Mouse (Mus musculus) olfactory bulb, adult 2 months (tissue): ENCODE results near the gene Cabp2. TPM values are rescaled to one million over a fixed set of nuclear protein-coding genes. Genes with fewer than 3 reads are reported as not detected.
"Not testable (repeated sequence)": the region's sequence is repeated elsewhere in the genome, so short reads cannot be mapped to it uniquely, and the experiment has no call there.

Experiments
- H3K27ac ChIP-seq: fragments of 200-500 bp; 2 replicates; pipeline ENCODE4 v1.5.1; 2012; ENCODE audit warnings: low read depth, low read length; ENCODE audit not compliant: insufficient read depth
- H3K4me1 ChIP-seq: fragments of 200-500 bp; 2 replicates; pipeline ENCODE4 v1.6.1; 2012; ENCODE audit warnings: low read length; ENCODE audit not compliant: control insufficient read depth, insufficient read depth
- H3K4me3 ChIP-seq: fragments of 200-500 bp; 2 replicates; pipeline ENCODE4 v1.5.1; 2012; ENCODE audit warnings: mild to moderate bottlenecking, low read depth, low read length, moderate library complexity; ENCODE audit not compliant: insufficient read depth
- CTCF ChIP-seq: fragments of 200-500 bp; IDR thresholded peaks from 2 replicates; pipeline ENCODE4 v1.5.1; 2012; ENCODE audit warnings: low read depth, mild to moderate bottlenecking, low read length, moderate library complexity; ENCODE audit not compliant: insufficient read depth
- POLR2A ChIP-seq: fragments of 200-500 bp; IDR thresholded peaks from 2 replicates; pipeline ENCODE4 v1.6.1; 2012; ENCODE audit warnings: mild to moderate bottlenecking, low read depth, low read length, moderate library complexity; ENCODE audit not compliant: insufficient read depth
- WGBS: fragments of 180-500 bp; shearing (Covaris S2); methylation state at CpG from one replicate; pipeline ENCODE4 v1.1.7; 2018; 5-methylcytosine and 5-hydroxymethylcytosine counted together
- polyA plus RNA-seq: library from polyadenylated mRNA; stranded (reverse); fragments of >200 nt; gene quantifications from 2 replicates; pipeline ENCODE4 v1.2.4, GENCODE M21; 2012; ENCODE audit warnings: low replicate concordance; ENCODE audit not compliant: missing spikeins, insufficient read depth, insufficient read length

Cabp2 gene
- polyA plus RNA-seq, result not detected in 2 replicates

DNA sequence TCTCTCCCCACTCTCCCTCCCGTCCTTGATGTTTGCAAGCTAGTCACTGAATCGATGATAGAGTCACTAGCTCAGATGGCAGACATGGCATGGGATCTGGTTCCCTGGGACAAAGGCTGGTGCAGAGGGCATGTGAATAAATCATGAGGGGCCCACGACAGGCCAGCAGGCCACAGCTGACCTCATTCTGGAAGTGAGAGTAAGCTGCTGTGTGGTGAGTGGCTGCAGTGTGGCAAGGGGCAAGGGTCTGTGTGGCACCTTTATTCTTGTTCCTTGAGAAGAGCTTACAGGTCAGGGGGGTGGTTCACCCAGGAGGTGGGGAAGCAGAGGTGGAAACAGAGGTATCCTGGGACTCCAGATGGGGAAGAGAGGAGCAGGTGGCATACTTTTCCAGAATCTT lies at the start of gene Cabp2:
TSS of gene Cabp2 (plus strand) at position 185 of the 400 bp plus-strand sequence.
- Histone ChIP-seq H3K27ac (no peak within 1 kb of the TSS), H3K4me3 (no peak within 1 kb of the TSS), H3K4me1 (no peaks in the 10 kb centered on the region; the same call in 1 of the 2 replicates)
- 60% methylated on average over 3 of the region's 3 CpGs for WGBS
- no peak for TF ChIP-seq POLR2A
- TF ChIP-seq CTCF, result no peak

DNA sequence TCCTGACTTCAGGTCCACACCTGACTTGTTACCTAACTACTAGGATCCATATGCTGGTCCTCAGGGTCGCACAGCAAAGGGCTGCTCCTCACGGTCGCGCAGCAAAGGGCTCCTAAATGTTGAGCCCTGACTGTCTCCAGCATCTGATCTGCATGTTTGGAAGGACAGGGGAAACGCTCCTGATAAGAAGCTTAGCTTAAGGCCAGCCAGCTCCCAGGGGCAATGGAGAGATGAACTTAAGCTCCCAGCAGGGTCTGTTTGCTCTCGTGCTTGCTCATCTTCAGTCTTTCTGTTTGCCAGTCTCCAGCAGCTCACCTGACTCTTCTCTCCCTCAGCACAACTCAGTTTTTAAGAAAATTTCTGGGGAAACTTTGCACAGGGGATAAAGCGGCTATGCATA lies 48.7 kb upstream of the Cabp2 start:
- TF ChIP-seq POLR2A (no peak), CTCF (no peak)

DNA sequence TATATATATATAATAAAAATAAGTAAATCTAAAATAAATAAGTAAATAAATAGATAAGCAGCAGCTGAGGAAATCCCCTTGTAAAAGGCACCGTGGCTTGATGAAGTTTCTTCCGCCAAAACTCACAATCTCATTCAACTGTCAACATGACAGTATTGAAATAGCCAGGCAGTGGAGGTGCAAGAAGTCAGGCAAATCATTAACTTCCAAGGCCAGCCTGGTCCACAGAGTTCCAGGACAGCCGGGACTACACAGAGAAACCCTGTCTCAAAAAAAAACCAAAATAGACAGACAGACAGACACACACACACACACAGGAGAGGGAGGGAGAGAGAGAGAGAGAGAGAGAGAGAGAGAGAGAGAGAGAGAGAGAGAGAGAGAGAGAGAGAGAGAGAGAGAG lies 48.1 kb upstream of the Cabp2 start:
- H3K27ac ChIP-seq, result no peak overlapping the region
- WGBS, result 80% methylated on average over 3 of the region's 3 CpGs
- H3K4me1 ChIP-seq, result peaks cover 9% of the 10 kb centered on the region
- TF ChIP-seq CTCF (no peak), POLR2A (no peak)
- H3K4me3 ChIP-seq, result no peak overlapping the region

More for the DNA sequence above, 48.7 kb upstream of the Cabp2 start:
- WGBS, result 66% methylated on average over 7 of the region's 7 CpGs
- H3K4me3 ChIP-seq, result no peak overlapping the region
- H3K27ac ChIP-seq, result no peak overlapping the region
- peaks cover 9% of the 10 kb centered on the region for H3K4me1 ChIP-seq

DNA sequence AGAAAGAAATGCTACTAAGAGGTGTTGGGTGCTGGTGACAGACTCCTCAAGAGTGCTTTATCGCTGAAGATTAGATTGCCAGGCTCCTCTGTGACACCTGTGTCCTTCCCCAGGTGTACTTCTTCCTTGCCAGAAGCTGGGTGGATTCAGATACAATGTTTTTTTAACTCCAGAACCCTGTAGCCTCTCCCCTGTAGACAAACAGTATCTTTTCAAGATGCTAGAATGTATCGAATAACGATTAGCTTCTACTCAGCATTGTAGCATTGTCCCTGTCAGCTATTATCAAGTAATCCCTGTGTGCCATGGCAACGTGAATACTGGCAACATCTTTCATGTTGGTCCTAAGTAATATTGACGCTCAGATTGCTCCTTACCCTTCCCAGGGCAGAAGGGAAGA lies 47.6 kb upstream of the Cabp2 start:
- Histone ChIP-seq H3K4me3 (no peak overlapping the region), H3K4me1 (peaks cover 9% of the 10 kb centered on the region), H3K27ac (no peak overlapping the region)
- TF ChIP-seq POLR2A, result no peak
- TF ChIP-seq CTCF, result no peak
- 49% methylated on average over 5 of the region's 5 CpGs for WGBS

DNA sequence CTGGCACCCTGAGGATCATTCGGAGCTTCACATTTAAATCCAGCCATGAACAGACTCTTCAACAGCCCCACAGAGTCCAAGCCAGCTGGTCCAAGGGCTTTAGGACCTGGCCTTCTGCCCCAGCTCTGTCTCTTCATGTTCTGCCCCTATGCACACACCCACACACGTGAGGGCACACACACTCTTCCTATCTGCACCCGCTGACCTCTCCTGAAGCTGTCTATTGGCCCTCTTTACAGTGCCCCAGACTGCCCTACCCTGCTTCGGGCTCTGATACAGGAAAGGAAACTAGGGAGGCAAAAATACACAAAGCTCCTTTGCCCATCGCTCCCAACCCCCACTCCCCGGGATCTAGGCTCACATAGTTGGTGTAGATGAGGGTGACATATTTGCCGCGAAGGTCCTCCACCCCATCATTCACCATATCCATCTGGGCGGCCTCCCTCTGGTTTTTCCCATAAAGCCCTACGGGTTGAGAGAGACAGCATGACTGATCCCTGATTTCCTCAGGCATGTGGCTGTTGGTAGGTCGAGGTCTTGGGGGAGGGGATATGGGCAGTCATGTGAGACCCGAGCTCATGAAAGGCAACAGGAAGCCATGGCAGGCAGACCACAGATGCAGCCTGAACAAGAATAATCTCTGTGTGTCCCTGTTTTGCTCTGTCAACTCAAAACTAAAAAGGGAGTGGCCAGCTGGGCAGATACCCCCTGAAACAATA lies 44.9 kb upstream of the Cabp2 start:
- no peak overlapping the region for H3K27ac ChIP-seq
- no peak for TF ChIP-seq CTCF
- no peak overlapping the region for H3K4me3 ChIP-seq

DNA sequence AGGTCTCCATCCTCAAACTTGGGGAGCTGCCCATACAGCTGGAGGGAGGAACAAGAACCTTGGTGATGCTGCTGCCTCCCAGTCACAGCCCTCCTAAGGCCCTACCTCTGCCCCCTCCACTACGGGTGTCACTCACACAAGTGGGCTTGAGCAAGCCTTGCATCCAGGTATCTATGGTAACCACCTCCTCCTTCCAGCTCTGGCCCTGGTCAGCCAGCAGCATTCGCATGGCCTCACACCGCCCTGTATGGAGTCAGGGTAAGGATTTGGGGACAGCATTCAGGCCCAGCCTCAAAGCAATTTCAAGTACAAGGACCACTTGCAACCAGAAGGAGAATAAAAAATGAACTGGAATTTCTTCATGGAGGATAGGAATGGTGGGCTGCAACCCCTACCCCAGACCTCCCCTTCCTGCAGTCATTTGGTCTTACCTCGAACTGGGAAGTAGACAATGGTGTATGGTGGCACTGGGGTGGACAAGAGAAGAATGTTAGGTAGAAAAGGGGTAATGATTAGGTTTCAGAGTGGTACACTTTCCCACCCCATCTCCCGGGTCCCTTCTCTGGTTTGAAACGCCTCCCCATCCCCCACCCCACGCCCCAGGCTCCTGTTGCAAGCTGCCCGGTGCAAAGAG lies 44.1 kb upstream of the Cabp2 start:
- 20% methylated on average over 7 of the region's 8 CpGs for WGBS
- not testable (repeated sequence) for H3K4me1 ChIP-seq
- Histone ChIP-seq H3K4me3 (peak overlapping the region; percentile 85), H3K27ac (peak overlapping the region; percentile 71)

More for the DNA sequence above, 44.9 kb upstream of the Cabp2 start:
- WGBS, result 83% methylated on average over 12 of the region's 12 CpGs
- peaks cover 9% of the 10 kb centered on the region for H3K4me1 ChIP-seq

DNA sequence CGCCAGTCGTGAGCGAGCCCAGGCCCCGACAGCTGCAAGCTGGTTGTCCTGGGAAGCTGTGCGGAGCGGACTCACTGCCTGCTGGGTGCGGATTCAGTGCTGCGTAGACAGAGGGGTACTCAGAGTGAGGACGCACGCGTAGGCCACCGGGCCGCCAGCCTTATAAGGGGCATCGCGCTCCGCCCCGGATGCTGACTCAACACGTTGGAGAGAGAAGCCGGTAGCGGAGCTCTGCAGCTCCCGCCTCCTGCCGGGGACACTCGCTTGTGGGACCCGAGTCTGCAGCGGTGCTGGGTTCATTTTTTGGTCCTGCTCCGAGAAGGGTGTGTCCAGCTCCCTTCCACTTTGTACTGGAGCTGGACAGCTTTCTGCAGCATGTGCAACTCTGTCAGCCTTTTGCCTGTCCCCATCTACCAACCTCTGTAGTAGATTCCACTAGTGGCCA lies 43.6 kb upstream of the Cabp2 start, which contains the start of gene Gstp1:
TSS of gene Gstp1 (minus strand) at position 198 of the 445 bp plus-strand sequence.
- TF ChIP-seq POLR2A, result peak; percentile 67
- TF ChIP-seq CTCF, result no peak
- peaks cover 9% of the 10 kb centered on the region for H3K4me1 ChIP-seq
- H3K4me3 ChIP-seq, result peak within 1 kb of the TSS; percentile 85
- H3K27ac ChIP-seq, result peak within 1 kb of the TSS; percentile 71
- under 1% methylated on average over 26 of the region's 26 CpGs for WGBS

DNA sequence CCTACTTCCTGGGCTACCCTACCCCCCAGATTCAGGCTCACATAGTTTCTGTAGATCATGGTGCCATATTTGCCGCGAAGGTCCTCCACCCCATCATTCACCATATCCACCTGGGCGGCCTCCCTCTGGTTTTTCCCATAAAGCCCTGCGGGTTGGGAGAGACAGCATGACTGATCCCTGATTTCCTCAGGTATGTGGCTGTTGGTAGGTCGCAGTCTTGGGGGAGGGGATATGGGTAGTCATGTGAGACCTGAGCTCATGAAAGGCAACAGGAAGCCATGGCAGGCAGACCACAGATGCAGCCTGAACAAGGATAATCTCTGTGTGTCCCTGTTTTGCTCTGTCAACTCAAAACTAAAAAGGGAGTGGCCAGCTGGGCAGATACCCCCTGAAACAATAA lies 40.4 kb upstream of the Cabp2 start:
- 87% methylated on average over 5 of the region's 5 CpGs for WGBS
- H3K27ac ChIP-seq, H3K4me3 ChIP-seq: not testable (repeated sequence)
- H3K4me1 ChIP-seq, result peaks cover 11% of the 10 kb centered on the region

DNA sequence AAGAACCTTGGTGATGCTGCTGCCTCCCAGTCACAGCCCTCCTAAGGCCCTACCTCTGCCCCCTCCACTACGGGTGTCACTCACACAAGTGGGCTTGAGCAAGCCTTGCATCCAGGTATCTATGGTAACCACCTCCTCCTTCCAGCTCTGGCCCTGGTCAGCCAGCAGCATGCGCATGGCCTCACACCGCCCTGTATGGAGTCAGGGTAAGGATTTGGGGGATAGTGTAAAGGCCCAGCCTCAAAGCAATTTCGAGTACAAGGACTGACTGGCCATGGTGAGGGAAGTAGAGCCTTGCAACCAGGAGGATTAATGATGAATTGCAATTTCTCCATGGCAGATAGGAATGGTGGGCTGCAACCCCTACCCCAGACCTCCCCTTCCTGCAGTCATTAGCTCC lies 39.9 kb upstream of the Cabp2 start:
- 90% methylated on average over 3 of the region's 4 CpGs for WGBS
- H3K27ac ChIP-seq, H3K4me3 ChIP-seq: not testable (repeated sequence)
- peaks cover 10% of the 10 kb centered on the region for H3K4me1 ChIP-seq

DNA sequence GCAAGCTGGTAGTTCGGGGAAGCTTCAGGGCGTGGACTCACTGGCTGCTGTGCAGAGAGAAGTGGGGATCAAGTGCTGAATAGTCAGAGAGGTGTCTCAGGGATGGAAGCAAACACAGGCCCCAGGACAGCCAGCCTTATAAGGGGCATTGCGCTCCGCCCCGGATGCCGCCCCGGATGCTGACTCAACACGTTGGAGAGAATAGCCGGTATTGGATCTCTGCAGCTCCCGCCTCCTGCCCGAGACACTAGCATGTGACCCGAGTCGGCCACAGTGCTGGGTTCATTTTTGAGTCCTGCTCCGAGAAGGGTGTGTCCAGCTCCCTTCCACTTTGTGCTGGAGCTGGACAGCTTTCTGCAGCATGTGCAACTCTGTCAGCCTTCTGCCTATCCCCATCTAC lies 39.3 kb upstream of the Cabp2 start:
- Histone ChIP-seq H3K4me3 (no peak overlapping the region), H3K4me1 (peaks cover 7% of the 10 kb centered on the region), H3K27ac (no peak overlapping the region)
- WGBS, result 70% methylated on average over 14 of the region's 14 CpGs
- TF ChIP-seq POLR2A, result no peak
- TF ChIP-seq CTCF, result no peak

DNA sequence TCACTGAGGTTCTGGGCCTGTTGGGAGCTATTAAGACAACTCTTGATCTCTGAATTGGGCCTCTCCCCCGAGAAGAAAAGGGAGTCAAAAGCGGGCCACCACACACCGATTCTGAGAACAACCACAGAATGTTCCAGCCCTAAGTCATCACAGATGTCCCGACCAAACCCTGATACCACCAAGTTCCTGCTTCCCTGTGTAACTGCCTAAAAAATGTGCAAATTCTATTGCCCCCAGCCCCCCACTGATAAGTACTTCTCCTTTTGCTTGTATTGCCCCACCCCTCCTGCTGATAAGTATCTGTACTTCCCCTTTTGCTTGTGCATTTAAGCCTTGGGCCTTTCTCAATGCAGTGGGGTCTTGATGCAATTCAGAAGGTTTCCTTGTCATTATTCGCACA lies 37.3 kb upstream of the Cabp2 start:
- WGBS, result 89% methylated on average over 5 of the region's 5 CpGs
- not testable (repeated sequence) for H3K4me1 ChIP-seq, H3K27ac ChIP-seq, H3K4me3 ChIP-seq
